Mouse (Mus musculus) embryonic facial prominence, embryonic 15.5 days (tissue): ENCODE results near the gene Ror1. TPM values are rescaled to one million over a fixed set of nuclear protein-coding genes. Genes with fewer than 3 reads are reported as not detected.

Source experiments
- ATAC-seq: fragments of 200-750 bp; cut with Nextera tagmentation; 2 replicates; pipeline ENCODE4 v1.8.0; 2017; ENCODE audit warnings: low read depth, moderate TSS enrichment; ENCODE audit not compliant: insufficient number of reproducible peaks, low FRiP score, low TSS enrichment
- H3K27ac ChIP-seq: fragments of 300-500 bp; sonication (generic); replicated peaks from 2 replicates; pipeline ENCODE4 v1.5.1; 2015; ENCODE audit warnings: mild to moderate bottlenecking, inconsistent platforms
- H3K27me3 ChIP-seq: fragments of 300-500 bp; sonication (generic); 2 replicates; pipeline ENCODE4 v1.6.1; 2015; ENCODE audit warnings: inconsistent platforms
- H3K36me3 ChIP-seq: fragments of 300-500 bp; sonication (generic); 2 replicates; pipeline ENCODE4 v1.6.1; 2015; ENCODE audit warnings: mild to moderate bottlenecking, inconsistent platforms
- H3K4me1 ChIP-seq: fragments of 300-500 bp; sonication (generic); 2 replicates; pipeline ENCODE4 v1.6.1; 2015; ENCODE audit warnings: inconsistent platforms
- H3K4me2 ChIP-seq: fragments of 300-500 bp; sonication (generic); replicated peaks from 2 replicates; pipeline ENCODE4 v1.6.1; 2015; ENCODE audit warnings: mild to moderate bottlenecking, inconsistent platforms
- H3K4me3 ChIP-seq: fragments of 300-500 bp; sonication (generic); replicated peaks from 2 replicates; pipeline ENCODE4 v1.5.1; 2015; ENCODE audit warnings: mild to moderate bottlenecking, inconsistent platforms
- H3K9ac ChIP-seq: fragments of 300-500 bp; sonication (generic); 2 replicates; pipeline ENCODE4 v1.6.1; 2015; ENCODE audit warnings: inconsistent platforms
- H3K9me3 ChIP-seq: fragments of 300-500 bp; sonication (generic); replicated peaks from 2 replicates; pipeline ENCODE4 v1.6.1; 2016; ENCODE audit warnings: inconsistent platforms
- WGBS: fragments of 180-500 bp; shearing (Covaris S2); methylation state at CpG from one replicate; pipeline ENCODE4 v1.1.7; 2015; 5-methylcytosine and 5-hydroxymethylcytosine counted together
- polyA plus RNA-seq: library from polyadenylated mRNA; unstranded; fragments of >200 nt; fragmentation: Nextera tagmentation; extraction: Ambion mirVana; gene quantifications from 2 replicates; pipeline ENCODE4 v1.2.1, GENCODE M21; 2015

Ror1 gene
- polyA plus RNA-seq, 1 experiment from 2014 or later, result 11.7 TPM

DNA sequence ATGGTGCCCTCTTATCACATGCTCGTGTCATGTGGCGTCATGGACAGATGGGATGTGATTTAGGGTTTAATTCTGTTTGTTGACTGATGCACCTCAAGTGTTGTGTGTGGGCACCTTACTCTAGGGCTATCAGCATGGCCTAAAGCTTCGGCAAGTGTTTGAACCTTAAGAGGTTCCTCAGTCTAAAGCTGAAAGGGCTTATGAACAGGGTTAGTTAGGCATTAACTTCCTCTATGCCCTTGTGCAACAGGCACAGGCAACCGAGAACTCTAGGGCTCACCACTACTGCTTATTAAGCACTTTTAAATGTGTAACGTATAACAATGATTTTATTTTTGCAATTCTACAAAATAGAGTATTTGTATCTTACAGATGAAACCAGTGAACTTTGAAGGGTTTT is 162.9 kb downstream of the Ror1 start:
- Histone ChIP-seq H3K27ac (no peak overlapping the region), H3K27me3 (no peaks in the 10 kb centered on the region), H3K36me3 (no peaks in the 10 kb centered on the region), H3K9ac (no peak overlapping the region), H3K4me1 (no peaks in the 10 kb centered on the region), H3K4me3 (no peak overlapping the region), H3K9me3 (no peaks in the 10 kb centered on the region), H3K4me2 (no peak overlapping the region)
- 82% methylated on average over 5 of the region's 5 CpGs for WGBS
- ATAC-seq, result no peak

DNA sequence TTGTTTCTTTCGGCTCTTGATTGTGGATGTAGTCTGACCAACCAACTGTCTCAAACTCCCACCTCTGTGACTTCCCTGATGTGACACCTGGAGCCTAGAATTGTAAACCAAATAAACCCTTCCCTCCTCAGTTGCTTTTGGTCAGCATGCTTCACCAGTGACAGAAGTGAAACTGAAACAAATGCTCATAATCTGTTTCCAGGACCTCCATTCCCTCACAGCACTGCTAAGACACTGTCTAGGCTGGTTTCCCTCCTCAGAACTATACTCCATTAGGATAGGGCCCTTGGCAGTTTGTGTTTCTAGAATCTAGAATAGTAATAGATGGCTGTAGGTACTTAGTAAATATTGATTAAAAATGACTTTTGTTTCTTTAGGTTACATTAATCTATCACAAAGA is 168.3 kb downstream of the Ror1 start:
- Histone ChIP-seq H3K27me3 (no peaks in the 10 kb centered on the region), H3K9ac (no peak overlapping the region), H3K9me3 (no peaks in the 10 kb centered on the region), H3K27ac (no peak overlapping the region), H3K4me1 (no peaks in the 10 kb centered on the region), H3K4me2 (no peak overlapping the region), H3K36me3 (no peaks in the 10 kb centered on the region), H3K4me3 (no peak overlapping the region)
- WGBS, result 100% methylated on average over 1 of the region's 1 CpGs
- ATAC-seq, result no peak

DNA sequence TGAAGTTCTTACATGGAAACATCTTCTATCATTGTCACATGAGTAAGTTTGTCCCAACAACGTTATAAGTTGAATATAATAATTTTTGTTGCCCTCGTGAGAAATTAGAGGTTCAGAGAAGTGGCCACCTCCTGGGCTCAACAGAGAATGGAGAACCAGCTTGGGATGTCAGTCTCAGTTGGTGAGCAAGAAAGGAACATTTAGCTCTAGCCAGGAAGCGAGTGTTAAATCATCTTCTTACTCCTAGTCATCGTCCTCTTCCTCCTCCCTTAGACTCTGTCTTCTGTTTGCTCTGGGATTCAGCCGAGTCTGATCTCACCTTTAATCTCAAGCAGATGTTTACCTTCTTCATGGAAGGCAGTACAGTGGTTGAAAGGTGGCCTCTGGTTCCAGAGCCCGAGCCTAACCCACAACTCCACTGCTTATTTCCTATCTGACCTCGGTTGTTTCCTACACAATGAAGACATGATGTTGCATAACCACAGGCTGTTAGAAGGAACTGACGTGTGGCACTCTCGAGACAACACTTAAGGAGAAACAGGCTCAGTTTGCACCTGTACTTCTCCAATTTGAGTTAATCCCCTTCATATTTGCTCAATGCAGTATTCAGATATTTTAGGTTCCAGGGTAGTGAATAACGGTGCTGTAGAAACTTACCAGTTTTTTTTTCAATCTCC is 175.6 kb downstream of the Ror1 start:
- H3K36me3 ChIP-seq, result no peaks in the 10 kb centered on the region
- ATAC-seq, result no peak

DNA sequence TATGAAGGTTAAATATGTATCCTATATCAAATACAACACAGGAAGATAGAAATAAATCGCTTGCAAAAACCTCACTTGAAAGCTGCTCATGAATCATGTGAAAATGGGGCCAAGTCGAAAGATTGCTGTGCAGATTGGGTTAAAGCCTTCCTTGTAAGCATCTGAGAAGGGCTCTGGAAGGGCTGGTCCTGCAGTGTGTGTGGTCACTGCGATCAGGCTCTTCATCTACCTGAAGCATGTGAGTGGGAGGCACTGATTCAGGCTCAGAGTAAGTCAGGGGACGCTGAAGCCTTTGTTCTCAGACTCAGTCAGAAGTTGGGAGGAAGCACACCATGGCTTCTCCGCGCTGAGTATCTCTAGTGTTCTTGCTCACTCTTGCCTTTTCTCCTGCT is 176.1 kb downstream of the Ror1 start:
- no peak for ATAC-seq
- Histone ChIP-seq H3K27me3 (no peaks in the 10 kb centered on the region), H3K4me3 (no peak overlapping the region), H3K4me1 (0 out of 2 replicates have a peak, but pooled peaks cover 2% of the 10 kb centered on the region), H3K36me3 (no peaks in the 10 kb centered on the region), H3K9me3 (no peaks in the 10 kb centered on the region), H3K27ac (no peak overlapping the region), H3K4me2 (no peak overlapping the region), H3K9ac (no peak overlapping the region)
- WGBS, result 73% methylated on average over 6 of the region's 6 CpGs

More for the DNA sequence above, 175.6 kb downstream of the Ror1 start:
- H3K4me2 ChIP-seq, result no peak overlapping the region
- WGBS, result 60% methylated on average over 10 of the region's 10 CpGs
- H3K9me3 ChIP-seq, result no peaks in the 10 kb centered on the region
- H3K9ac ChIP-seq, result no peak overlapping the region
- H3K4me1 ChIP-seq, result 0 out of 2 replicates have a peak, but pooled peaks cover 2% of the 10 kb centered on the region
- no peak overlapping the region for H3K4me3 ChIP-seq
- no peaks in the 10 kb centered on the region for H3K27me3 ChIP-seq
- no peak overlapping the region for H3K27ac ChIP-seq

DNA sequence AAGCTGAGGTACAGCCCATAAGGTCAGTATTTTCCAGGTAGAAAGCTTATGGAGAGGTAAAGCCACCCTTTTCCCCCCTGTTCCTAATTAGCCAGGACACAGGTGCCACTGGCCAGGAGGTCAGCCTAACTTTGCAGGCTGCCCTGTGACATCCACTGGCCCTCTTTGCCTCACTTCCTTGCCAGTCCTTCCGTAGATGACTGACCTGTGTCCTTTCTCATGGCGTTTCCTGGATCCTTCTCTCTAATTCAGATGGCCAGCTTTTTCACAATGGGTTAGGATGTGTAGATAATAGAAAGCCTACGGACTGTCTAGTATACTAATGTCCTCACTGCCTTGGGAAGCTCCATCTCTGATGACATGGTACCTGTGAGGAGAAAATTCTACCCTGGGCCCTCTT is 177.8 kb downstream of the Ror1 start:
- H3K4me1 ChIP-seq, result 0 out of 2 replicates have a peak, but pooled peaks cover 2% of the 10 kb centered on the region
- no peaks in the 10 kb centered on the region for H3K36me3 ChIP-seq
- H3K9me3 ChIP-seq, result no peaks in the 10 kb centered on the region
- no peak overlapping the region for H3K27ac ChIP-seq
- no peak overlapping the region for H3K4me2 ChIP-seq
- ATAC-seq, result no peak
- H3K4me3 ChIP-seq, result no peak overlapping the region
- 92% methylated on average over 3 of the region's 3 CpGs for WGBS
- H3K9ac ChIP-seq, result no peak overlapping the region
- H3K27me3 ChIP-seq, result no peaks in the 10 kb centered on the region

DNA sequence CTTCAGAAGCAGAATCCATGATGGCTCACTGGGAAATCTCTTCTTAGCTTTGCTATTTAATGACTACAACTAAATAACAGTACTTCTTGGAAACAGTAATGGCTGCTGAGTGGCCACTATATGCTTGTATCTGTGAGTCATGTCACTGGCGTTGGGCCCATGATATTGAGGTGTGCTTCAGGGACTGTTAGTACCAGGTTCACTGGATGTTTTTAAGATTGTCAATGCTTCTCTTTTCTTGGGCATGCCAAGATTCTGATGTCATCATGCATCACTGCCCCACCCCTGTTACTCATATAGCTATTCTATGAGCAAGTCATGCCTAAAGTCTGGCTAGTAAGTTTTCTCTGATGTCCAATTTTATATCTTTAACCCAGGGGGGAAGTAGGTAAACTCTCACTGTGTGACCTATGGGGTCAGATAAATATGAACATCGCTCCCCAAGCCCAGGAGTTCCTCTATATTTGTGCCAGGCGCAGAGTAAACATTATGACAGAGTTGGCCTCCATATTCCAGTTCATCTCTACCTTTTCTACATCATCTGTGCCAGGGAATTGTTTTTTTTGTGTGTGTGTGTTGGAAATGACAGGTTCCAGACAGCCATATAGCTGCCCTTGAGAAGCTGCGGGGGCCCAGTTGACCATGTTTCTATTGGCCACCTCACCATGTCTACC is 178.4 kb downstream of the Ror1 start:
- Histone ChIP-seq H3K36me3 (no peaks in the 10 kb centered on the region), H3K4me2 (no peak overlapping the region), H3K9ac (no peak overlapping the region), H3K27ac (no peak overlapping the region), H3K27me3 (no peaks in the 10 kb centered on the region), H3K4me1 (0 out of 2 replicates have a peak, but pooled peaks cover 2% of the 10 kb centered on the region), H3K4me3 (no peak overlapping the region), H3K9me3 (no peaks in the 10 kb centered on the region)
- ATAC-seq, result no peak
- 93% methylated on average over 4 of the region's 4 CpGs for WGBS

DNA sequence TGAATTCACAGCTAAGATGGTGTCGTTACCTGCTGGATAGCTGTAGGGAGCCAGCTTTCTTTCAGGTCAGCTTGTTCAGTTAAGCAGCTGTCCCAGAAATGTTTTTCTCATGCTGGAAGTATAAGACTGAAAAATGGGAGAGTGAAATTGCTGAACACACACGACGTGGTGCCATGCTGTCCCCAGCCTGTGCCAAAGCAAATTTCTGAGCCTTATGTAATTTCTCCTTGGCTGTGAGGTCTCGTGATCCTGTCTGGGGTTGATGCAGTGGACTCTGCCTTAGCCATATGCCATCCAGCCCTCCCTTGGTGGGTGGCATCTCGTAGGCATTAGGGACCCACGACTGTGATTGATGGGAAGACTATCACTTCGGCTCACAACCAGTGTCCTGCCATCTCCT is 180.9 kb downstream of the Ror1 start:
- no peak for ATAC-seq

DNA sequence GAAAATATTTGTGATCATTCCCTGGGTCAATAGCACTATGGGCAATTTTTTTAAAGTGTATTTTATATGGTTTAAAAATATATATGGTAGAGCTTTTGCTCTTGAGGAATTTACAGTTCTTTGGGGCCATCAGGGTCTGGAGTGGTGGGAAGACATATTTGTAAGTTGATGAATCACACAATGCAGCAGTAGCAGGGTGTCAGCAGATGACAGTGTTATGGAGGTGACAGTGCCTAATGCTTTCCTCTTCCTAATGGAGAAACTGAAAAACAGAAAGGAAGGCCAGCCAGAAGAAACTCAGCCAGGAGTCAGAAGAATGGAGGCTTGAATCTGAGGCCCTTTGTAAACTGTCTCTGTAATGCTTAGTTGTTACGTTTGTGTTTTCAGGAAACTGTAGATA is 181.4 kb downstream of the Ror1 start:
- H3K27me3 ChIP-seq, result no peaks in the 10 kb centered on the region
- H3K4me2 ChIP-seq, result no peak overlapping the region
- no peak overlapping the region for H3K4me3 ChIP-seq
- no peaks in the 10 kb centered on the region for H3K9me3 ChIP-seq
- ATAC-seq, result no peak
- H3K27ac ChIP-seq, result no peak overlapping the region
- 57% methylated on average over 1 of the region's 1 CpGs for WGBS
- no peaks in the 10 kb centered on the region for H3K4me1 ChIP-seq
- H3K9ac ChIP-seq, result no peak overlapping the region
- H3K36me3 ChIP-seq, result no peaks in the 10 kb centered on the region

More for the DNA sequence above, 180.9 kb downstream of the Ror1 start:
- H3K4me2 ChIP-seq, result no peak overlapping the region
- no peaks in the 10 kb centered on the region for H3K27me3 ChIP-seq
- H3K4me1 ChIP-seq, result no peaks in the 10 kb centered on the region
- H3K9ac ChIP-seq, result no peak overlapping the region
- H3K4me3 ChIP-seq, result no peak overlapping the region
- WGBS, result 75% methylated on average over 7 of the region's 7 CpGs
- no peak overlapping the region for H3K27ac ChIP-seq
- H3K9me3 ChIP-seq, result no peaks in the 10 kb centered on the region
- H3K36me3 ChIP-seq, result no peaks in the 10 kb centered on the region

DNA sequence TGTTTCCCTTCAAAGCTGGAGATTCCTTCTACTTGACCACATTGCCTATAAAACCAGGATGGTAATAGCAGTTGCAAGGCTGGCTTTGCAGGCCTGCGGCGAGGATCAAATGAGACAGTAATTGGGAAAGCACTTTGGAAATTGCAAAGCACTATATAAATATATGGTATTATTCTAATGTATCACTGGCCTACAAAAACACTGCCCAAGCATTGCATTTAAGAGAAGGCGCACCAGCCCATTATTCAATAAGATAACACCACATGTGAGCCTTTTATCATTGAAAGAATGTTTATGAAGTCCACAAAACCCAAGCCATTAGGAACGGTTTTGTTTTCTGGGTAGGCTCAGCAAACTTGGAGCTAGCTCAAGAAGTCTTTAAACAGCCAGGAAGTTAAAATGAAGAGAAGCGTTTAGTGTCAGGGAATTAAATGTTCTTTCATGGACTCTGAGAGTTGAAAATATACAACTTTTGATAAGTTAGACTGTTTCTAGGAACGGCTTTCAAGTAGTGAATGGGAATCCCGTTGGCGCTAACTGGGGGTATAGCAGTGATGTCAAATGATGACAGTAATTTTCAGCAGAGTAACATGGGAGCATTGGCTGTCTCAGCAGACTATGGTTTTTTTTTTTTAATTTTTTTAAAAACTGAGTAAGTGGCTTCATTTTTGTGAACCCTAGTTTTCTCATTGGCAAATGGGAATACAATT is 187.7 kb downstream of the Ror1 start:
- no peaks in the 10 kb centered on the region for H3K27me3 ChIP-seq
- ATAC-seq, result no peak
- 78% methylated on average over 8 of the region's 8 CpGs for WGBS

DNA sequence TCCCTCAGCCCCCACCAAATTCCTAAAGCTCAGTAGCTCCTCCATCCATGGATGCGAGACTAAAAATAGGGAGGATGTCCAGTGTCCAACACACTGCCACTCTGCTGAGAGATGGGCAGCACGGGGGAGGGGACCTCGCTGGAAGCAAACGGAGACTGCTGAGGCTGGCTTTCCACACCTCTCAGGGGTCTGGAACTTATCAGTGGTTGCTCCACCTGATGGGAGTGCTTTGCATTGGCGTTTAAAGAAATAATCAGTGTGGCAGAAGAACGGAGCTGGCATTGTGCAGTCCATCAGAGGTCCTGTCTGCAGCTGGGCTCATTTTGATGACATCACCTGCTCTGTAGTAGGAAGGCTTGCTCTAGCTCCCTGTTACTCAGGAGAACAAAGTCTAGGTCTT is 188.9 kb downstream of the Ror1 start:
- Histone ChIP-seq H3K4me3 (no peak overlapping the region), H3K27ac (no peak overlapping the region), H3K9ac (no peak overlapping the region), H3K4me1 (no peaks in the 10 kb centered on the region), H3K9me3 (no peaks in the 10 kb centered on the region), H3K27me3 (no peaks in the 10 kb centered on the region), H3K4me2 (no peak overlapping the region), H3K36me3 (no peaks in the 10 kb centered on the region)
- no peak for ATAC-seq
- 75% methylated on average over 6 of the region's 6 CpGs for WGBS

More for the DNA sequence above, 187.7 kb downstream of the Ror1 start:
- Histone ChIP-seq H3K27ac (no peak overlapping the region), H3K36me3 (no peaks in the 10 kb centered on the region), H3K9ac (no peak overlapping the region), H3K4me1 (no peaks in the 10 kb centered on the region), H3K9me3 (no peaks in the 10 kb centered on the region), H3K4me2 (no peak overlapping the region), H3K4me3 (no peak overlapping the region)

DNA sequence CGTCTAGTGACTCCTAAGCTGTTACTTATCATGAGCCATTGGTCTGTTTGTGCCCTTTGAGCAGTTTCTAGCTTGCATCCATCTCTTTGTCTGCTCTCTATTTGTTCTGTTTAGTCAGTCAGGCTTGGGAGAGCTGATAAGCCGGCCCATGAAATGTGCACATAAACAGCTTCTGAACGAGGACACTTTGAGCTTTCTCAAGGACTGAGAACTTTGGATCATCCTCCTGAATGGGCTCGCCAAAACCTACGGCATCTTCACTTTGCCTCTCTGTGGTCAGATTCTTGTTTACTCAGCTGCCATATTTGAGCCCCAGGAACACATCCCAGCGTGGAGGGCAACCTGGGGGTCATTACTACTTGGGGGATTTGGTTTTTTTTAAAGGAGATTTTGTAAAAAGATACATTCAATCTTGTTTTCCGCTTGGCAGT is 190.5 kb downstream of the Ror1 start:
- no peaks in the 10 kb centered on the region for H3K27me3 ChIP-seq
- H3K4me2 ChIP-seq, result no peak overlapping the region
- H3K9ac ChIP-seq, result no peak overlapping the region
- no peaks in the 10 kb centered on the region for H3K36me3 ChIP-seq
- no peaks in the 10 kb centered on the region for H3K9me3 ChIP-seq
- ATAC-seq, result no peak
- H3K27ac ChIP-seq, result no peak overlapping the region
- no peaks in the 10 kb centered on the region for H3K4me1 ChIP-seq
- 65% methylated on average over 7 of the region's 7 CpGs for WGBS
- no peak overlapping the region for H3K4me3 ChIP-seq
